Mouse (Mus musculus) activated CD4-positive, CD25-positive, alpha-beta regulatory T cell, adult 4 months (primary cell): Measurements from ENCODE around the gene Slc35f3. TPM values are rescaled to one million over a fixed set of nuclear protein-coding genes. Genes with fewer than 3 reads are reported as not detected.

Experiments
- ATAC-seq: one replicate; pipeline ENCODE4 v1.8.0; 2017
- polyA plus RNA-seq, 2 experiments: library from polyadenylated mRNA; unstranded; fragments of 100-300 nt; shearing (Covaris generic); gene quantifications; one replicate each; pipeline ENCODE4 v1.2.1; 2017

Gene Slc35f3
- not detected for polyA plus RNA-seq

GRCm38 (mm10) chr8:126298296-126299093 lies at the start of gene Slc35f3:
Slc35f3 (plus strand) TSS chr8:126298558.
- ATAC-seq = no peak

- ATAC-seq = no peak
These were observed 47.9 kb upstream of the Slc35f3 start for GRCm38 (mm10) chr8:126250486-126250885.

- no peak for ATAC-seq
These were observed 41.6 kb upstream of the Slc35f3 start for GRCm38 (mm10) chr8:126256585-126257391.

- ATAC-seq = no peak
These were observed 41.0 kb upstream of the Slc35f3 start for GRCm38 (mm10) chr8:126257392-126257681.

GRCm38 (mm10) chr8:126258175-126258781 lies 40.1 kb upstream of the Slc35f3 start:
- no peak for ATAC-seq

- no peak for ATAC-seq
These were observed 33.2 kb upstream of the Slc35f3 start for GRCm38 (mm10) chr8:126265186-126265585.

GRCm38 (mm10) chr8:126267118-126267517 lies 31.2 kb upstream of the Slc35f3 start:
- no peak for ATAC-seq

- ATAC-seq = no peak
These were observed 28.6 kb upstream of the Slc35f3 start for GRCm38 (mm10) chr8:126269733-126270132.

GRCm38 (mm10) chr8:126272445-126272844 lies 25.9 kb upstream of the Slc35f3 start:
- ATAC-seq = no peak

- no peak for ATAC-seq
These were observed 25.3 kb upstream of the Slc35f3 start for GRCm38 (mm10) chr8:126273066-126273465.

GRCm38 (mm10) chr8:126274866-126275360 lies 23.4 kb upstream of the Slc35f3 start:
- ATAC-seq = no peak

GRCm38 (mm10) chr8:126275886-126276285 lies 22.5 kb upstream of the Slc35f3 start:
- ATAC-seq = no peak

- no peak for ATAC-seq
These were observed 6.4 kb upstream of the Slc35f3 start for GRCm38 (mm10) chr8:126291951-126292350.

- no peak for ATAC-seq
These were observed 993 bp upstream of the Slc35f3 start for GRCm38 (mm10) chr8:126297284-126297845.

GRCm38 (mm10) chr8:126299333-126299732 lies 975 bp downstream of the Slc35f3 start:
- no peak for ATAC-seq

GRCm38 (mm10) chr8:126300350-126300749 lies 2.0 kb downstream of the Slc35f3 start:
- no peak for ATAC-seq

GRCm38 (mm10) chr8:126301580-126301979 lies 3.2 kb downstream of the Slc35f3 start:
- ATAC-seq = no peak

- no peak for ATAC-seq
These were observed 8.8 kb downstream of the Slc35f3 start for GRCm38 (mm10) chr8:126307164-126307563.

GRCm38 (mm10) chr8:126309015-126309414 lies 10.7 kb downstream of the Slc35f3 start:
- no peak for ATAC-seq

GRCm38 (mm10) chr8:126324931-126325330 lies 26.6 kb downstream of the Slc35f3 start:
- ATAC-seq = no peak

- ATAC-seq = no peak
These were observed 27.8 kb downstream of the Slc35f3 start for GRCm38 (mm10) chr8:126326136-126326535.

- ATAC-seq = no peak
These were observed 28.4 kb downstream of the Slc35f3 start for GRCm38 (mm10) chr8:126326731-126327130.

GRCm38 (mm10) chr8:126327786-126328185 lies 29.4 kb downstream of the Slc35f3 start:
- no peak for ATAC-seq
